Mouse (Mus musculus): ENCODE results near the gene Klhl22. TPM values are rescaled to one million over a fixed set of nuclear protein-coding genes. Genes with fewer than 3 reads are reported as not detected.

Gene Klhl22
- polyA plus RNA-seq, 1 experiment: 50.9 TPM

DNA sequence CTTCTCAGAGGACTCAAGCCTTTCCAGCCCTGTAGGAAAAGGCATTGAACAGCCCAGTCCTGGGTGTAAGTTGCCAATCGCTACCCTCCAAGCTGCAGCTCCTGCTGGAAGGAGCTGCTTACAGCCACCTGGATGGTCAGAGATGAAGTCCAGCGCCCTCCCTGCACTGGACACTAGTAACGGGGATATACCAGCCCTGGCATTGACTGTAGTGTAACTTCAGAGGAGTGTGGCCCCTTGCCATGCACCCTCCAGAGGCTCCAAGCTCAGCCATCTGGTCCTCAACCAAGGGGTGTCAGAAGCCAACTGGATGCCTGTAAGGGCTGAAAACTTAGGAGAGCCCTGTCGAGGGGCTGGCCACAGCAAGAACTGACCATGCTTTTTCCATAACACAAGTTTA, 80.6 kb downstream of the Klhl22 start:
- WGBS: 84% methylated on average over 4 of the region's 4 CpGs
- Histone ChIP-seq H3K36me3 (ENCODE audit: control insufficient read depth, insufficient read depth, low read length) (no peaks in the 10 kb centered on the region; the same call in none of the 2 replicates), H3K27ac (ENCODE audit: insufficient read depth, low read depth, low read length) (no peak overlapping the region), H3K4me1 (ENCODE audit: control insufficient read depth, insufficient read depth, low read length) (no peaks in the 10 kb centered on the region), H3K27me3 (replicated peaks; ENCODE audit: control insufficient read depth, insufficient read depth, low read length) (no peaks in the 10 kb centered on the region), H3K4me3 (ENCODE audit: insufficient read depth, low read depth, low read length) (no peak overlapping the region)
- TF ChIP-seq CTCF (conservative IDR thresholded peaks at IDR 0.05; ENCODE audit: insufficient read depth, insufficient read length, low read depth, low read length) (no peak), POLR2A (IDR thresholded peaks at IDR 0.05; ENCODE audit: low read depth, low read length) (no peak)
- DNase-seq: no peak

DNA sequence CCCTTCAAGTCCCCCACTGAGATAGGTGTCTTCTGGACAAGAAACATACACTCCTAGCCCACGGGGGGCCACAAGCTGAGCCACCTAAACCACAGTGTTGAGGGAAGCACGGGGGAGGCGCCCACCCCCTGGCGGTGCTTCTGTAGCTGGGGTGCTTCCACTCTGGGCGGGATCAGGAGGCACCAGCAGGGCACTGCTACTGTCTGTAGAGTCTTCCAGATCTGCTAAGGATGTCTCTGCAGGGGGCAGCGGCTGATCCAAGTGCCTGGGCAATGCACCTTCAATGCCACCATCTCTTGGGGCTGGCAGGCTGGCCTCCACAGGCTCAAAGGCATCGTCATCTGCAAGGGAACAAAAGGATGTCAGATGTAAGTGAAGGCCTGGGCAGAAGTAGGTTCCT, 83.0 kb downstream of the Klhl22 start:
- Histone ChIP-seq H3K4me1 (ENCODE audit: control insufficient read depth, insufficient read depth, low read length) (no peaks in the 10 kb centered on the region), H3K36me3 (ENCODE audit: control insufficient read depth, insufficient read depth, low read length) (peaks cover 2% of the 10 kb centered on the region), H3K27me3 (replicated peaks; ENCODE audit: control insufficient read depth, insufficient read depth, low read length) (no peaks in the 10 kb centered on the region), H3K4me3 (ENCODE audit: insufficient read depth, low read depth, low read length) (no peak overlapping the region), H3K27ac (ENCODE audit: insufficient read depth, low read depth, low read length) (no peak overlapping the region)
- DNase-seq: no peak
- WGBS: 92% methylated on average over 7 of the region's 7 CpGs
- TF ChIP-seq POLR2A (IDR thresholded peaks at IDR 0.05; ENCODE audit: low read depth, low read length) (no peak), CTCF (conservative IDR thresholded peaks at IDR 0.05; ENCODE audit: insufficient read depth, insufficient read length, low read depth, low read length) (no peak)

Other genes with a start within 250 kb of the Klhl22 start
- gene Thap7, start 228.5 kb upstream of the Klhl22 start, polyA plus RNA-seq (2012; rRNA removed): 103 and 115 TPM in 2 replicates
- 0.05 and 0.11 TPM in 2 replicates for gene Lrrc74b, start 198.4 kb upstream of the Klhl22 start, polyA plus RNA-seq (2012; rRNA removed)
- 0.86 and 1.1 TPM in 2 replicates for gene P2rx6, start 197.7 kb upstream of the Klhl22 start, polyA plus RNA-seq (2012; rRNA removed)
- gene Slc7a4, start 176.4 kb upstream of the Klhl22 start, polyA plus RNA-seq (2012; rRNA removed): 8.1 and 9.1 TPM in 2 replicates
- gene Smpd4, start 140.3 kb upstream of the Klhl22 start, polyA plus RNA-seq (2012; rRNA removed): 53.0 and 53.8 TPM in 2 replicates
- gene Ccdc74a, start 113.1 kb upstream of the Klhl22 start, polyA plus RNA-seq (2012; rRNA removed): 0.42 and 1.0 TPM in 2 replicates
- 48.6 and 54.3 TPM in 2 replicates for gene Med15, start 26.7 kb upstream of the Klhl22 start, polyA plus RNA-seq (2012; rRNA removed)
- 26.8 and 38.2 TPM in 2 replicates for gene Scarf2, start 37.7 kb downstream of the Klhl22 start, polyA plus RNA-seq (2012; rRNA removed)
- gene B830017H08Rik, start 73.5 kb downstream of the Klhl22 start, polyA plus RNA-seq (2012; rRNA removed): 6.2 and 7.9 TPM in 2 replicates
- 372 and 440 TPM in 2 replicates for gene Car15, start 78.7 kb downstream of the Klhl22 start, polyA plus RNA-seq (2012; rRNA removed)
- gene Gm20518, start 132.1 kb downstream of the Klhl22 start, polyA plus RNA-seq (2012; rRNA removed): 7.7 and 10.3 TPM in 2 replicates
- gene Tssk1, start 134.6 kb downstream of the Klhl22 start, polyA plus RNA-seq (2012; rRNA removed): 0.12 and 0.14 TPM in 2 replicates
- gene Dgcr2, start 138.9 kb downstream of the Klhl22 start, polyA plus RNA-seq (2012; rRNA removed): 99.8 and 127 TPM in 2 replicates
- gene Tssk2, start 139.0 kb downstream of the Klhl22 start, polyA plus RNA-seq (2012; rRNA removed): 0.05 and 0.27 TPM in 2 replicates
- 14.2 and 16.2 TPM in 2 replicates for gene Ess2, start 151.7 kb downstream of the Klhl22 start, polyA plus RNA-seq (2012; rRNA removed)
- not detected in 2 replicates for gene Gsc2, start 155.4 kb downstream of the Klhl22 start, polyA plus RNA-seq (2012; rRNA removed)
- 300 and 304 TPM in 2 replicates for gene Slc25a1, start 168.6 kb downstream of the Klhl22 start, polyA plus RNA-seq (2012; rRNA removed)
- not detected in 2 replicates for gene Vpreb2, start 220.8 kb downstream of the Klhl22 start, polyA plus RNA-seq (2012; rRNA removed)